Mouse (Mus musculus): ENCODE measurements around the gene Tbc1d2.
"Not testable (repeated sequence)": the region's sequence is repeated elsewhere in the genome, so short reads cannot be mapped to it uniquely, and the experiment has no call there.

Tbc1d2 gene

DNA sequence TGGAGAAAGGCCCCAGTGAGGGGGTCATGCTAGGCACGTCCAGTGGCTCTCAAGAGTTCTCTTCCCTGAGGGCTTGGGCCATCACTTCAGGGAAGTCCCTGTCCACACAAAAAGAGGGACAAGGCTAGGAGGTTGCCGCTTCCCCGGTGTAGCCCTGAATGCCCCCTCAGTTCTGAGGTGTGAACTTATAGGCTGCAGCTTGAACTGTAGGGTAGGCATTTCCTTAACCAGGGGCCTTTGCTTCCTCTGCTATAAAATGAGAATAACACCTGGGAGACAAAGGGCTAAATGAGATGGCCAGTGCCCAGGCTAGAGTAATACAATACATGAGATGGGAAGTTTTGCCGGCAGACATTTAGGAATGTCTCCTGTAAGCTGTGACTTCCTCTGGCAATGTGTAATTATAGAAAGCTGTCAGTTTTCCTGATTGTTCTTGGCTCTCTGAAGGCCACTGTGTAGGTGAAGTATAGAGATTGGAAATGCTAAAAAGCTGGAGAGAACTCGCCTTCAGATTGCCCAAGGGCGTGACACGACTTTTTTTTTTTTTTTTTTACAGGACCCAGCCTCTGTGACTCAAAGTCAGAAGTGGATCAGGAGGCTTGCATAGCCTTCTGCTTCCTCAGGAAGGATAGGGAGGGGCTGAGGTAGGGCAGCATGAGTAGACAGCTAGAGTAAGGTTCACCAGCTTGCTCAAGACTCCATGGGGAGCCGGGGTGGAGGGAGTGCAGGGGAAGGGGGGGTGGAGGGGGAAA is 6.9 kb downstream of the Tbc1d2 start:
- DNase-seq (ENCODE audit: low read depth): peak; percentile 68

DNA sequence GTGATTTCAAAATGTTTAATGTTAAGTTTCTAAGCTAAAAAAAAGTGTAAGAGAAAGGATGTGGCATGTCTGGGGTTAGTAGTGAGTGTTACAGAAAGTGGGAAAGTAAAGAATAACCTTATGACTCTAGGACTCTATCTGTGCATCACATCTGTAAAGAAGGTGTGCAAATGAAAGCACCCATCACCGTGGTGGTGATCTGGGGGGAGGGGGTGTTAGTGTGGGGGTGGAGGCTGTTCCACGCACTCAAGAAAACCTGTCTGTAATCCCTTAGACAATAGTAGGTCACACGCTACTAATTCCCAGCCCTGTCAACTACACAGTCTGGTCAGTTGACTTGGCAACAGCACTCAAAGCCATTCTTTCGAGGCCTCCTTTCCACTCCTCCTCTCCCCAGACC is 8.7 kb downstream of the Tbc1d2 start:
- no peak for DNase-seq (ENCODE audit: low read depth)

DNA sequence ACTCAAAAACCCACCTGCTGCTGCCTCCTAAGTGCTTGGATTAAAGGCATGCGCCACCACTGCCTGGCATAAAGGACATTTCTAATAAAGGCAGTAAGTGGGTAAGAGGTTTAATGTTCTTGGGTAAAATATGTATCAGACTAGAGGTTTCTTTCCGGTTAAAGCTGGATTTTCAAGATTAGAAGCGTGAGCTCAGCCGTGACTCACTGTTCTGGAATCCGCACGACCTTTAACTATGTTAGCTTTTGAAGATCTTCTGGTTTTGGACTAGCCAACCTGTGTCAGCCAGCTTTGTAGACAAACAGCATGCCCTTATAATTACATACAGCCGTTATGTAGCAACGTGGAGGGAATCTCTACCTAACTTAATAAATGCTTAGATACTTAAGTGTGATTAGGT is 10.1 kb downstream of the Tbc1d2 start:
- DNase-seq (ENCODE audit: low read depth): peak; percentile 81

DNA sequence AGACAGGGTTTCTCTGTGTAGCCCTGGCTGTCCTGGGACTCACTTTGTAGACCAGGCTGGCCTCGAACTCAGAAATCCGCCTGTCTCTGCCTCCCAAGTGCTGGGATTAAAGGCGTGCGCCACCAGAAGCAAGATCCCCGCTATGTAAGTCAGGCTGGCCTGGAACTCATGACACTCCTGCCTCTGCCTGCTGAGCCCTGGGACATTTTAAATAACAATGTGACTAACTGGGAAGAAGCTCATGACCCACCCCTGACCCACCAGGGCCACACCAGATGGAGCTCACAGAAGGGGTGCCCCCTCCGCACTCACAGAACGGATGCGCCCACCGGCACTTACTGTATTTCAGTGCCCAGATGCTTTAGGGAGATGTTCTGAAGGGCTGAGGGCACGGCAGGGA is 12.8 kb downstream of the Tbc1d2 start:
- DNase-seq (ENCODE audit: low read depth): not testable (repeated sequence)

DNA sequence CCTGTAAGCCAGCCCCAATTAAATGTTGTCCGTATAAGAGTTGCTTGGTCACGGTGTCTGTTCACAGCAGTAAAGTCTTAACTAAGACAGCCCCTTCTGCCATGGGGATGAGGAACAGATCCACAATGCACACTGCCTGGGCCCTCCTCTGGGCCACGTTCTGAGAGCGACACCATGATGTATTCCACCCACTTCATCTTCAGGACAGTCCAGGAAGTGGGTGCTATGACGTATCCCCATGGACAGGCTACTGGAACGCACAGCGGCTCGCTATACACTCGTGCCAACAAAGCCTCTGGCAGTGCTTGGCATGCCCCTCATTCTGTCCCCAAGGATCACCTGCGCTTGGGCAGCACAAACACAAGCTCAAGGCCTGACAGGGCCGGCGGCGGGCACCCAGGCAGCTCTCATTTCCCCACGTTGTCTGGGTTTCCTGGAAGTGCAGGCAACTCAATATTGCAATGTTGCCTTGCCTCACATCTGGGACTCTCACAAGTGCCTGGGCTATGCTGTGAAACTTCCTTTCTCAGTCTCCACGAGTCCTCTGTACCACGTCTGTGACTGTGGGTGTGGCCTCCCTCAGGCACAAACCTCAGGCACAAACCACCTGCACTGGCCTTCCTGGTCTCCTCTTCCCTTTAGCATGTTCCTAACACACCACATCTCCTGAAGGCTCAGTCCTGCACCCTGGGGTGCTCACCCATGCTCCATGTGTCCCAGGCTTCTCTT is 14.1 kb downstream of the Tbc1d2 start:
- no peak for DNase-seq (ENCODE audit: low read depth)

DNA sequence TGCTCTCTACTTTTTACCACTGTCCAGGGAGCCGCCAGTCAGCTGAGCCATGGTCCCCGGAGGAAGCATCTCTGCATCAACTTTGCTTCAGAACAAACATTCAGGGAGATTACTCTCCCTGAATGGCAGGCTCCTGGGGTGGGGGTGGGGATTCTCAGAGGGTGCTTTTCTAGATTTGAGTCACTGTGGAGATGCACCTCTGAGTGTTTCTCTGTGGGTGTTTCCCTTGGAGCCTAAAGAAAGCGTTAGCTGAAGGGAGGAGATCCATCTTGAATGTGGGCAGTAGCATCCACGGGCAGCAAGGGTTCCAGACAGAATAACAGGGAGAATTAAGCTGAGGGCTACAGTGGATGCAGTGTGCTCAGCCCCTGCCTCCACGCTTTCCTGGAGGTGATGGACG is 15.1 kb downstream of the Tbc1d2 start:
- no peak for DNase-seq (ENCODE audit: low read depth)

DNA sequence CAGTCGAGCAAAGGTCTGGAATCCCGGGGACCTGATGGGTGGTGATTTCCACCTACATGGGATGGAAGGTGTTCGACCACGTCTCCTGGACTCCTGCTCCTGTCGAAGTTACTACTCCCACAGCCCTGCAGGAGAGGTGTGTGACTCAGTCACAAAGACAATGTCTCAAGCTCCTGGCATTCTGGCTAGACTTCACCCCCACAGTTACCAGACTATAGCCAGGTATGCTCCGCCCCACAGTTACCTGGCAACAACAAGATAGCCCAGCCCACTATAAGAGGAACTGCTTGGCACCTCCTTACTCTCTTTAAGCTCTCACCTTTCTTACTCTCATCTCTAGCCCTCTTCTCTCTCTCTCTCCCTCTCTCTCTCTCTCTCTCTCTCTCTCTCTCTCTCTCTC is 16.4 kb downstream of the Tbc1d2 start:
- not testable (repeated sequence) for DNase-seq (ENCODE audit: low read depth)

DNA sequence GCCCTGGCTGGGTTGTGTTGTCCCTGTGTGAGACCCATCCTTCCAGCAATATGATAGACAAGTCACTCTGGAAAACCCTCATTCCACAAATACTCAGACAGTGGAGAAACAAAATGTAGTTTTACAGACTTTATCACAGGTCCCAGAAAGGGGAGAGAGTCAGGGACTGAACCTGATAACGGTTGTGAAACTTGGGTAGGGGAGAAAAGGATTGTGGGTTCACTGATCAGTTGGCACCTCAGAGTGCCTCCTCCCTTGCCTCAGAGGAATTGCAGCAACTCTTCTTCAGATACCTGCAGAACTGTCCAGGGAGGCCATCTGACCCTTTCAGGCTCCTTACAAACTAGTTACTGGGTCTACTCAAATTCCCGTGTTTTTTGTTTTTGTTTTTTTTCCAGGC is 17.5 kb downstream of the Tbc1d2 start:
- no peak for DNase-seq (ENCODE audit: low read depth)

DNA sequence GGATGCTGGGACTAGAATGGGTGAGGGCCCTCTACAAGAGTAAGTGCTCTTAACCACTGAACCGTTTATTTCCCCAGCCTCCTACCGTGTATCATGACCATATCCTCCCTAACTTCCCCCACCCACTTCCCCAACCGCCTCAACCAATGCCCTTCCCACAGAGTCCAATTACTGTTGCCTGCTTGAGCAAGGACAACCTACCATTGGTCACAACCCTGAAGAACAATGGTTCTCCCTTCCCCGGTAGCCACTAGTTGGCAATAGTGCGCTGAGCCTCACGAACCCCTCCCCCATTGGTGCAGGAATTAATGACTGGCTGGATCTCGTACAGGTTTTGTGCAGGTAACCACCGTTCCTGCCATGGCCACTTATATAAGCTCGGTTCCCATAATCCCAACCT is 19.6 kb downstream of the Tbc1d2 start:
- no peak for DNase-seq (ENCODE audit: low read depth)

DNA sequence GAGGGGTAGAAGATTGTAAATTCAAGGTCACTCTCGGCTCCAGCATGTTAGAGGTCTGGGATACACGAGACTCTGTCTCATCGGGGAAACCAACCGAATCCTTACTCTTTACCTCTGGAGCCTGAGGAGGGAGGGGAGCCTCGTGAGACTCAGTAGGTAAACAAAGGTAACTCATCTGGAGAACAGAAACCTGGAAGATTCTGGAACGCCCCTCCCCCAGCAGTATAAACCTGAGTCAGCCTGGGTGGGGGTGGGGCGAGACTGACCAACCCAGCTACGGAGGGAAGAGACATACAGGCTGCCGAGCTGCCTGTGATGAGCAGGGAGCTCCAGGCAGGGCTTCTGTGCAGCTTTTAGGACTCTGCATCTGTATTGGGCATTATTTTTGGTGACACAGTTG is 21.1 kb downstream of the Tbc1d2 start:
- DNase-seq (ENCODE audit: low read depth): peak; percentile 51

DNA sequence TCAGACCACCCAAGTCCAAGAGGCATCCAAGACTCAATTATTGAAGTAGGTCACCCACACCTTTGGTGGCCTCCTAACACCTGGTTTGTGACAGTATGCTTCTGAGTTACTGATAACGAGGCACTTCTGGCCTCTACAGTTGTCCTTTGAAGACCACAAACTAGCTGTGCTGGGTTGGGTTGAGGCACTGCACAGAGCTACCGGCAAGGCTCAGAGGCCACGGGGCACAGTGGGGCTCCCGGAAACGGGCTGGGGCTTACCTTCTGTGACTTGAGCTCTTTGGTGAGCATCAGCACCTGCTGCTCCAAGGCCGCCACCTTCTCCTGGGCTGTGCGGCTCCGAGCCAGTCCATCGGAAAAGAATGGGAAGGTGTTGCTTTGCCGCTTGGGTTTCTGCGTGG is 21.9 kb downstream of the Tbc1d2 start:
- no peak for DNase-seq (ENCODE audit: low read depth)

DNA sequence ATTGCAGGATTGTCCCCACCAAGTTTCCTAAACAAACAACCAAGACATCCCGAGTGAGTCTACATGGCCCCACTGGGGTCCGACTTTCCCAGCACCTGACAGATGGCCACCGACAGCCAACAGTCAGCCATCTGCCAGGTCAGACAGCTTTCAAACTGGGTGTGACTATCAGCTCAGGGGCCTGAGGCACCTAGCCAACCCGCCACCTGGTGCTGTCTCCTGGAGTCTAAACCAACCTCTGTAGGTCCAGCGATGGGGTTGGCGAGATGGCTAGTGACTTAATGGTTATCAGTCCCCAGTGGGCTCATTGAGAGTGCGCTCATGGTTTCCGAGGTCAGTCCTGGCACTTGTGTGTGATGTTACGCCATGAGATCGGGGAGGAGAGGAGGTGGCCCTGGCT is 24.9 kb downstream of the Tbc1d2 start:
- DNase-seq (ENCODE audit: low read depth): no peak

DNA sequence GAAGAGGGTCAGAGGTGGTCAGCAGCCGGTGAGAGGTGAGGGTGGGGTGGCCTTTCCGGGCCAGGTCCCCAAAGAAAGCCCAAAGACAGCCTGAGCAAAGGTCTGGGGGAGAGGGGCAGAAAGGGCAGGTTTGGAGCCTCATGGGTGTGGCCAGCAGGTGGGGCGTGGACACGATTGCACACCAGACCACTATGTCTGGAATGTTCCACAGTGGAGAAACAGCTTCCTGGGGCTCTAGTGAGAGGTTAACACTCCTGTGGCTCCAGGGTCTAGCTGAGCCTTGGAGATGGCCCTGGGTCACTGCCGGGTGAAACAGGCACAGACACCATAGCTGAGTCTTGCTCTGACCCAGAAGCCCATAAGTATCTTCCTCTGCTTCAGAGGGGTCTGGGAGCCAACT is 27.0 kb downstream of the Tbc1d2 start:
- DNase-seq (ENCODE audit: low read depth): no peak

DNA sequence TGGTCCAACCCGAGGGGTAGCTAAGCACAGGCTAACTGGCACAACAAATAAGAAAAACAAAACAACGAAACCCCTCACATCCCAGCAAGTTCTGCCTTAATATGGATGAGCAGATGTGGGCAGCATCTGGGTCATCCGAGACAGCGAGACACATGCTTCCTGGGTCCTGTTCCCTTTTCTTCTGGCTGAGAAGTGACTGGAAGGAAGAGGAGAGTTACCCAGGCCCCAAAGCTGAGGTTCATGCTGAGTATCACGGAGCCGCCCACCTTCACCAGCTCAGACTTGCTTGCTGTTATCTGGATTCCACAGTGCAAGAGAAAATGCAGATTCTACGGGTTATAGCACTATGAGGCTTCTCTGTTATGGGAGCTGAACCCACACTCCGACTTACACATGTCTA is 29.1 kb downstream of the Tbc1d2 start:
- DNase-seq (ENCODE audit: low read depth): no peak

DNA sequence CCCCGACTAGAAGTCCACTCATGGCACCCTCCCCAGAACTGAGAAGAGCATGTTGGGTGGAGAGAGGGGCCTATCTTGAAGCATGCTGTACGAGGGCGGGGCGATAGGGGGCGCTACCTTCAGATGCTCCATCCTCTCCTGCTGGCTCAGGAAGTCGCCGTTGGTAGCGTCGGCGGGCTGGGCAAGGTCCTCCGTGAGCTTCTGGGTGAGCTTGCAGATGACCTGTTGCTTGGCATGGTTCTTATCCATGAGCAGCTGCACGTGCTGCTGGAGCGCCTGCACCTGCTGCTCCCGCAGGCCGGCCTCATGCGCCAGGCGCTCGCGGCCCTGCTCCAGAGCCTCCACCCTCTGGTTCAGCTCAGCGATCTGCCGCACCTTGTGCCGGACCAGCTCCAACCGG is 29.7 kb downstream of the Tbc1d2 start:
- DNase-seq (ENCODE audit: low read depth): no peak

DNA sequence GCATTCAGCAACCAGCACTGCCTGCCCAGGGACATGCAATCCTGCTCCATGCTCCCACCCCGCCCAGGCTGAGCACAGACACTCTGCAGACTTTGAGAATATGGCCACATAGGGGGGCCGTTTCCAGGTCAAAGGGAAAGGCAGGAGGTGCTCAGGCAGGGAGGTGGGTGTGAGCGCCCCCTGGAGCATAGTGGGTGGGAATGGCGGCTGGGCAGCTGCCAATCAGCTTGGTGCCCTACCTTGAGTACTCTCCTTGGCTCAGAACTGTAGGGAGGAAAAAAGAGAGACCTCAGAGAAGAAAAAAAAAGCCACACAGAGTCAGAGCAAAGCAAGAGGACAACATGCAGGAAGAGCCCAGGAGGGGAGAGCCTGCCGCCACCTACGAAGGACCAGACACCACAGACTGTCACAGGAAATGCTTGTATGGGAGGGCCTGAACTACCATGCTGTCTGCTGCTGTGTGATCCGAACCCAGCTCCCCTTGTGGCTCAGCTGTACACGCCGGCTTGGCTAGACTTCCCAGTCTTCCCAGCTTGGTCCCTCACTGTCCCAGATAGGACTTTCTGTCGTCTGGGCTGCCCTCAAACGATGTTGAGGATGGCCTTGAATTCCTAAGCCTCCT is 31.7 kb downstream of the Tbc1d2 start:
- DNase-seq (ENCODE audit: low read depth): no peak

DNA sequence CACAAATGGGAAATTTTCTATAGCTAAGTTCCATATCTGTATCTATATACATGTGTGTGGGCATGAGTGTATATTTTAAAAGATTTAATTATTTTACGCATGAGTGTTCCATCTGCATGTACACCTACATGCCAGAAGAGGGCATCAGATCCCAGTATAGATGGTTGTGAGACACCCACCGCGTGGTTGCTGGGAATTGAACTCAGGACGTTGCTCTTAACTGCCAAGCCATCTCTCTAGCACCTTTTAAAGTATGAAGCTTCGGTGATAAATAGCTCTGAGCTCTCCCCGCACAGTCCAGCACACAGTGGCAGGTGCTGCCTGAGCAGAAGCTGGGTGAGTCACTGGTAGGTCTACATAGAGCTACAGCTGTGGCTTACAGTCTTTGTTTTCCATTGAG is 32.6 kb downstream of the Tbc1d2 start:
- peak; percentile 30 for DNase-seq (ENCODE audit: low read depth)

DNA sequence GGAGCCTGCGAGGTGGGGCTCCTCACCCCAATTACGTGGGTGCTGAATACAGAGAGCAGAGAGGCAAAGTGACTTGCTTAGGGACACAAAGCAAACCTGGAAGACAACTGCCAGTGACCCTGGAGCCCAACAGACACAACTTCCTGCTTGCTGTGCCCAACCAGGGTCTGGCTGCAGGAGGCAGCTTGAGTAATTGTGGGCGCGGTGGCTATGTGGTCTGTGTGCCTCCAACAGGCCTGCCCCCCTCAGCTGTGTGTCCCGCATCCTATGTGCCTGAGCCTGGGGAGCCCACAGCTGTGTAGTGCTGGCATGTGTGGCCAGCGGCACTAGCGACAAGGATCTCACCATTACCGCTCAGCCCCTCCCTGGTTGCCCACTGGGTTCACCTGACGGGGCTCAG is 35.4 kb downstream of the Tbc1d2 start:
- DNase-seq (ENCODE audit: low read depth): no peak

DNA sequence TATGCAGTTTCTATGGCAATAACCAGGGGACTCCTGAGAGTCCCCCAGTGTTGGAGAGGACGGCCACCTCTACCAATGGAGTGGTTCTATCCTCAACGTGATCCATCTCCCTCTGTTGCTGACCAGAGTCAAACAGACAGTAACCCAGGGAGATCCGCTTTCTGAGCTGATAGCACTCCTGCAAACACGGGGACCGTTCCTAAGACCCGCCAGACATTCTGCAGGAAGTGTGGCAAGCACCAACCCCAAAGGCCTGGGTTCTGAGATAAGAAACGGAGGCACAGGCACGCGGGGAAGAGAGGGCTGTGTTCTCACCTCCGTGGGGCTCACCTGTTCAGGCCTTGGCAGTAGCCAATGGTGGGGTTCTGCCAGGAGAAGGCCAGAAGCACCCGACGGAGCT is 36.4 kb downstream of the Tbc1d2 start:
- DNase-seq (ENCODE audit: low read depth): no peak

DNA sequence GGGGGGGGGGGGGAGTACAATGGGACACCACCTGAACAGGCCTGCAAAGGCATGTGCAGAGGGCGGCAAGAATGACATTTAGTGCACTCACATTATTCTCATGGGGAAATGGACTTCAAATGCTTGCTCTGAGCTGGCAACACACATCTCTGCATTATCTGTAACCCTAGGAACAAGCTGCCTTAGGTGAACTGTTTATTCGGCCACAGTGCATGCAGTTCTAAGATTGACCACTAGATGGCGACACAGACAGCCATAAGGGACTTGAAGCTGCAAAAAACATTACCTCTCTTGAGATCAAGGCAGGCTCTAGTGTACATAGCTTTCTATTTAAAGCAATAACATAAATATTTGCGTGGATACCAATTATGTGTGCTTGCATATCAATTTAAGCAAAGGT is 38.8 kb downstream of the Tbc1d2 start:
- DNase-seq (ENCODE audit: low read depth): peak; percentile 91

DNA sequence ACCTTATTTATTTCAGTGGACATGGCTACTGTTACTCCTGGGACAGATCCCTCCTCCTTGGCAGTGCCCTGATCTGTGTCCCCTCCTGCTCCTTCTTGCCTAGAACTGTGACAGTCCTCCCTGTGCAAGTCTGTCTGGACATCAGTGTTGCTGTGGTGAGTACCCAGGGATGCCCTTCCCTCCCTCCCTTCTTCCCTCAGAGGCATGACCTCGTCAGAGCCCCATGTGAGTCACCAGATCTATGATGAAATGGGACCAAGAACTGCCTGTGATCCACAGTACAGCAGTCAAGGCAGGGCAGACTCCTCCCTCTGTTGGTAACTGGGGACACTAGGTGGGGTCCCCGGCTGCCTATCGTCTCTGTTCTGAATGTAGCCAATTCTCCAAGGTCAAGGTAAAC is 42.4 kb downstream of the Tbc1d2 start:
- DNase-seq (ENCODE audit: low read depth): peak; percentile 67

DNA sequence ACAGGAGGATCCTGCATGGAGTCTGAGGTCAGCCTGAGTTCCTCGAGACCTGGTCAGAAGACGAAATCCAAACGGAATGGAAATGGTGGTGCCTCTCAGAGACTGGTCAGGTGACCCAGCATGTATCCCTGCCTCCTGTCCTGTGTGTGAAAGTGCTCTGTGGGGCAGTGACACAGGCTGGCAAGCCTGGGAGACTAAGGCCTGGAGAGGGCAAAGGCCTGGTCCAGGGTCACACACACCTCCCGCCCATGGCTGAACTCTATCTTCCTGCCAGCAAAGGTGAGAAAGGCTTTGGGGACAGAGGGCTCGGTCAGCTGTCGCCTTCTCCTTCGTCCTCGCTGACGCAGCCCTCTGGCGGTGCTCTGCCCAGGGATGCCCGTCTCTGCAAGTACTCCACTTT is 44.6 kb downstream of the Tbc1d2 start:
- no peak for DNase-seq (ENCODE audit: low read depth)

DNA sequence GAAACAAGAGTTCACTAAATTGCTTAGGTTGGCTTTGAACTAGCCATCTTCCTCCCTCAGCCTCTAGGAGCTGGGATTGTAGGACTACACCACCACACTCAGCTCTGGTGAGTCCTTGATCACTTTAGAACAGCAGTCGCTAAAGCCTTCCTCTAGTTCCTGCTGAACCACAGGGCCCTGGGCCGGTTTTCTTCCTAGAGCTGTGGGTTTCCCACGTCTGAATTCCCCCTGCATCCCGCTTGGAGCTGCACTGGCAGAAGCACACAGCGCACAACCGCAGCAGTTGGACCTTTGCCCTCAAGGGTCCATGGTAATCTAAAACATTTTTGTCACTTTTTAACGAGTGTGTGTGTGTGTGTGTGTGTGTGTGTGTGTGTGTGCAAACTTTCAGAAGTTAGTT is 47.3 kb downstream of the Tbc1d2 start:
- no peak for DNase-seq (ENCODE audit: low read depth)

Measured in NIH3T3 (cell line).